ENCODE assay signal across 8 mouse cellular contexts in the genomic region with DNA sequence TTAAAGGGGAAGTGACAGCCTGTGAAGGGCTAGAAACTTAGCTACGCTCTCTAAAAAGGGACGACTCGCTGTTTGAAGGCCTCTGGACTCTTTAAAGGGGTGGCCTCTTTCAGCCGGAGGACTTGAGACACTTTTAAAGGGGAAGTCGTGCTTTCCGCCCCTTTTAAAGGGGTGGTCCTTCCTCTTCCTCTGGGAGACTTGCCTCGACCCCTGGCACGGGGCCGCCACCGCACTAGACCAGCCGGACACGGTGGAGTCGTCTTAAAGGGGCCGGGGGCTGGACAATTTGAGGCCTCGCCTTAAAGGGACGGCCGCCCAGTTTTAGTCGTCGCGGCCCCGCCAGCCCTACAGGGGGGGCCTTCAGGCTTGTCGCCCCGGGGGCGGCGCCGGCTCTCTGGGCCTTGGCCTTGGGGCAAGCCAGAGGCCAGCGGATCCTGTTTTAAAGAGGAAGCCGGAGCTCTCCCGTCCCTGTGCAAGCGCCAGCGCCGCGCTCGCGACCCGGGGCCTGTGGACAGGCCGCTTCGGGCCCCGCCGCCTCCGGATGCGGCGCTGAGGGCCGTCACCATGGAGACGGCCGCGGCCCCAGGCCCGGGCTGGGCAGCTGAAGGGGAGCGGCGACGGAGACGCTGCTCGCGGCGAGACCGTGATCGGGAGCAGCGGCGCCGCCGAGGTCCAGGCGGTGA. TPM values are rescaled to one million over a fixed set of nuclear protein-coding genes. Genes with fewer than 3 reads are reported as not detected.
DNase-seq lines count a peak whose midpoint lies in the region; ATAC-seq and TF ChIP-seq lines count a peak whose summit lies in the region.

A gene (plus strand): TSS at position 565 of the 683 bp plus-strand sequence.

- under 1% methylated on average over 51 of the region's 62 CpGs for WGBS in forebrain, embryonic 12.5 days
- under 1% methylated on average over 54 of the region's 62 CpGs for WGBS in heart, embryonic 16.5 days
- WGBS in liver, embryonic 13.5 days (ENCODE audit: insufficient replicate concordance): under 1% methylated on average over 62 of the region's 62 CpGs
- 0% methylated on average over 51 of the region's 62 CpGs for WGBS in neural tube, embryonic 11.5 days

- TF ChIP-seq CTCF in ES-Bruce4 (IDR thresholded peaks at IDR 0.05; ENCODE audit: low read depth, low read length): no peak

- peak within 1 kb of the TSS; percentile 92 for H3K9ac ChIP-seq in ES-Bruce4 (ENCODE audit: low read depth, poor library complexity, severe bottlenecking)
- H3K9ac ChIP-seq in forebrain, embryonic 12.5 days: peak within 1 kb of the TSS; percentile 98
- peak within 1 kb of the TSS; percentile 96 for H3K9ac ChIP-seq in heart, embryonic 16.5 days (ENCODE audit: low read length)
- H3K9ac ChIP-seq in liver, embryonic 13.5 days: peak within 1 kb of the TSS; percentile 98
- H3K9ac ChIP-seq in neural tube, embryonic 11.5 days (ENCODE audit: low read length): peak within 1 kb of the TSS; percentile 93

- peak within 1 kb of the TSS; percentile 80 for H3K27ac ChIP-seq in ES-Bruce4 (ENCODE audit: insufficient read depth, low read length)
- H3K27ac ChIP-seq in forebrain, embryonic 12.5 days: peak within 1 kb of the TSS; percentile 97
- peak within 1 kb of the TSS; percentile 100 for H3K27ac ChIP-seq in heart, embryonic 16.5 days (ENCODE audit: low read length)
- H3K27ac ChIP-seq in liver, embryonic 13.5 days: peak within 1 kb of the TSS; percentile 93
- peak within 1 kb of the TSS; percentile 93 for H3K27ac ChIP-seq in neural tube, embryonic 11.5 days (ENCODE audit: low read depth, low read length)

- no peak for TF ChIP-seq POLR2A in ES-Bruce4 (IDR thresholded peaks at IDR 0.05; ENCODE audit: insufficient read depth, low read length)

- TF ChIP-seq EP300 in ES-Bruce4 (IDR thresholded peaks at IDR 0.05; ENCODE audit: insufficient read depth, low read depth, low read length): no peak

- H3K4me2 ChIP-seq in forebrain, embryonic 12.5 days: peak within 1 kb of the TSS; percentile 98
- peak within 1 kb of the TSS; percentile 98 for H3K4me2 ChIP-seq in heart, embryonic 16.5 days (ENCODE audit: low read depth, low read length)
- peak within 1 kb of the TSS; percentile 90 for H3K4me2 ChIP-seq in liver, embryonic 13.5 days
- peak within 1 kb of the TSS; percentile 96 for H3K4me2 ChIP-seq in neural tube, embryonic 11.5 days (ENCODE audit: low read depth)

- DNase-seq in kidney, postnatal 25 days: peak; percentile 97 to 99
- DNase-seq in liver, embryonic 13.5 days: peak; percentile 83
- DNase-seq in neural tube, embryonic 11.5 days (ENCODE audit: low spot score): peak; percentile 94
- DNase-seq in testis, postnatal 10 days (ENCODE audit: low spot score): peak; percentile 96

- peaks cover 34% of the 10 kb centered on the region for H3K36me3 ChIP-seq in ES-Bruce4 (ENCODE audit: control insufficient read depth, insufficient read depth, low read length, poor library complexity, severe bottlenecking)
- H3K36me3 ChIP-seq in forebrain, embryonic 12.5 days (replicated peaks): peaks cover 50% of the 10 kb centered on the region
- H3K36me3 ChIP-seq in heart, embryonic 16.5 days (ENCODE audit: control insufficient read depth, insufficient read depth): peaks cover 47% of the 10 kb centered on the region
- H3K36me3 ChIP-seq in liver, embryonic 13.5 days: peaks cover 64% of the 10 kb centered on the region
- peaks cover 19% of the 10 kb centered on the region for H3K36me3 ChIP-seq in neural tube, embryonic 11.5 days (ENCODE audit: control insufficient read depth, insufficient read depth, low read length)

- H3K27me3 ChIP-seq in ES-Bruce4 (ENCODE audit: control insufficient read depth, insufficient read depth, low read length, poor library complexity, severe bottlenecking): no peaks in the 10 kb centered on the region
- H3K27me3 ChIP-seq in forebrain, embryonic 12.5 days: no peaks in the 10 kb centered on the region
- no peaks in the 10 kb centered on the region for H3K27me3 ChIP-seq in heart, embryonic 16.5 days (ENCODE audit: control insufficient read depth, insufficient read depth, low read length)
- no peaks in the 10 kb centered on the region for H3K27me3 ChIP-seq in liver, embryonic 13.5 days
- no peaks in the 10 kb centered on the region for H3K27me3 ChIP-seq in neural tube, embryonic 11.5 days (ENCODE audit: control insufficient read depth, insufficient read depth, low read length)

- peak within 1 kb of the TSS; percentile 97 for H3K4me3 ChIP-seq in ES-Bruce4 (ENCODE audit: low read depth, low read length)
- H3K4me3 ChIP-seq in forebrain, embryonic 12.5 days (replicated peaks): peak within 1 kb of the TSS; percentile 99
- peak within 1 kb of the TSS; percentile 72 for H3K4me3 ChIP-seq in heart, embryonic 16.5 days (ENCODE audit: low read length)
- H3K4me3 ChIP-seq in liver, embryonic 13.5 days (replicated peaks): peak within 1 kb of the TSS; percentile 97
- peak within 1 kb of the TSS; percentile 86 for H3K4me3 ChIP-seq in neural tube, embryonic 11.5 days (ENCODE audit: low read depth, low read length)

- H3K9me3 ChIP-seq in ES-Bruce4 (replicated peaks; ENCODE audit: control insufficient read depth, insufficient read depth, low read length, poor library complexity, severe bottlenecking): no peaks in the 10 kb centered on the region
- no peaks in the 10 kb centered on the region for H3K9me3 ChIP-seq in forebrain, embryonic 12.5 days
- no peaks in the 10 kb centered on the region for H3K9me3 ChIP-seq in heart, embryonic 16.5 days (replicated peaks; ENCODE audit: control insufficient read depth, low read length)
- H3K9me3 ChIP-seq in liver, embryonic 13.5 days (replicated peaks): no peaks in the 10 kb centered on the region
- H3K9me3 ChIP-seq in neural tube, embryonic 11.5 days (ENCODE audit: control insufficient read depth, low read length): no peaks in the 10 kb centered on the region

- ATAC-seq in cerebellum, adult (ENCODE audit: insufficient number of reproducible peaks, low FRiP score, low TSS enrichment): peak; percentile 45
- peak; percentile 72 for ATAC-seq in forebrain, embryonic 12.5 days (ENCODE audit: low FRiP score)
- ATAC-seq in heart, embryonic 16.5 days (replicated peaks; ENCODE audit: extremely low read depth, insufficient read depth, low FRiP score): peak; percentile 79
- peak; percentile 34 for ATAC-seq in liver, embryonic 13.5 days (ENCODE audit: low read depth)
- peak; percentile 77 for ATAC-seq in neural tube, embryonic 11.5 days (ENCODE audit: insufficient read depth, low FRiP score, low TSS enrichment)

- peaks cover 3% of the 10 kb centered on the region for H3K4me1 ChIP-seq in ES-Bruce4 (ENCODE audit: control insufficient read depth, insufficient read depth, low read length)
- peaks cover 31% of the 10 kb centered on the region for H3K4me1 ChIP-seq in forebrain, embryonic 12.5 days
- H3K4me1 ChIP-seq in heart, embryonic 16.5 days (ENCODE audit: control insufficient read depth, insufficient read depth, low read length): peaks cover 23% of the 10 kb centered on the region
- peaks cover 48% of the 10 kb centered on the region for H3K4me1 ChIP-seq in liver, embryonic 13.5 days (replicated peaks)
- peaks cover 9% of the 10 kb centered on the region for H3K4me1 ChIP-seq in neural tube, embryonic 11.5 days (ENCODE audit: control insufficient read depth, insufficient read depth, low read length)

RNA-seq across cellular contexts. Expression of the gene that starts here (rescaled TPM):
- polyA plus RNA-seq in ES-Bruce4 (2011; ENCODE audit: insufficient read depth, insufficient read length, low read depth, missing spikeins): 21.8 and 25.3 TPM in 2 replicates
- polyA plus RNA-seq in forebrain, embryonic 12.5 days (2016; fragmentation: Nextera tagmentation; extraction: Ambion mirVana): 10.4 and 12.3 TPM in 2 replicates
- polyA plus RNA-seq in heart, embryonic 16.5 days (2015; fragmentation: Nextera tagmentation; extraction: Ambion mirVana): 8.3 and 8.9 TPM in 2 replicates
- 3.6 and 3.7 TPM in 2 replicates for polyA plus RNA-seq in liver, embryonic 13.5 days (2015; fragmentation: Nextera tagmentation; extraction: Ambion mirVana)
- polyA plus RNA-seq in neural tube, embryonic 11.5 days (2014; fragmentation: Nextera tagmentation; extraction: Ambion mirVana): 15.4 and 17.1 TPM in 2 replicates

Comparison
In these comparisons a context has a peak if more than half of its experiments do, and no peak if none do; other contexts are left out.
1. Peak in every context shown above with its lines: DNase-seq, ATAC-seq, H3K4me3 ChIP-seq and H3K27ac ChIP-seq.